Mouse (Mus musculus): ENCODE results near the gene Smu1.

DNA sequence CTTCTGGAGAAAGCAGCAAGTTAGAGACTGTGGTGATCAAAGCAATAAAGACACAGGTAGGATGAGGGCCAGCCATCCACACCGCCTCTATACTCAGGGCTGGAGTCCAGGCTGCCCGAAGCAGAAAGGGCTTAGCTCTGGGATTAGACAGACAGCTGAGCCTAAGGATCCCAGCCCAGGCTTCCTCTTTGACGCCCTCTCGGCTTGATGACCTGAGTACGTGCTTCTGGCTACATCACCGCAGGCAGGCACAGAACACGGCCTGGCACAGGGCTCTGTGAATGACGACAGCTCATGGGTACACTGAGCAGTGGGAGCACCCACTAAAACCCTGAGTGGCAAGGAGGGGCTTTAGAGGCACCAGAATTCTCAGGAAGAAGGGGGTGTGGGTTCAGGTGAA is 47.7 kb upstream of the Smu1 start:
- no peak for TF ChIP-seq GATA1 (IDR thresholded peaks at IDR 0.05; ENCODE audit: low read length)
- TF ChIP-seq TAL1 (IDR thresholded peaks at IDR 0.05; ENCODE audit: low read length): no peak
